Mouse (Mus musculus) heart, postnatal 0 days (tissue): ENCODE results near the gene Fam129b.

Experiments used
- CTCF ChIP-seq: IDR thresholded peaks from 2 replicates; pipeline ENCODE4 v1.5.1; 2016; ENCODE audit warnings: antibody characterized with exemption, control low read depth, low read depth
- EP300 ChIP-seq: IDR thresholded peaks from 2 replicates; pipeline ENCODE4 v1.6.1; 2016; ENCODE audit warnings: antibody characterized with exemption, low read depth

- TF ChIP-seq CTCF (no peak), EP300 (no peak)
These were observed 41.6 kb downstream of the Fam129b start for GRCm38 (mm10) chr2:32917526-32917925.
